Mouse (Mus musculus) adrenal gland (tissue): ENCODE results near the gene Sfn.

ENCODE experiments used
- intact Hi-C: fragments of 180-260 bp; cut with DNase I; formaldehyde crosslinking; loops from one replicate; pipeline ENCODE4 v1.15.1; 2025

Sfn gene

DNA sequence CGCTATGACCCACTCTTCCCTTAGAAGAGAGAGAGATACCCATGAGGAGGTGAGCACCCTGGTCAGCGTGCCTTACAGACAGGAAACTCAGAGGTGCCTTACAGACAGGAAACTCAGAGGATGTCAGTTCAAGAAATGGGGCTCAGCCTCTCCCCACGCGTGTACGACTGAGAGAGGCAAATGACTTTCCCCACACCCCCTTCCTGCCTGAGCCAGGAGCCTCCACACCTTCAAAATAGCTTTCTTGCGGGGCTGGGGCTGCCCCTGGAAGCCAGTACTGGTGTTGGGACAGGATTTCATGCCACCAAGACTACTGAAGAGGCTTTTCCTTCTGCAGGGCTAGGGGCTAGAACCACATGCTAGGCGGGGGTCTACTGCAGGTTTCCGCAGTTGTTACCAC, 18.7 kb upstream of the Sfn start:
- intact Hi-C loops = no loop called here

DNA sequence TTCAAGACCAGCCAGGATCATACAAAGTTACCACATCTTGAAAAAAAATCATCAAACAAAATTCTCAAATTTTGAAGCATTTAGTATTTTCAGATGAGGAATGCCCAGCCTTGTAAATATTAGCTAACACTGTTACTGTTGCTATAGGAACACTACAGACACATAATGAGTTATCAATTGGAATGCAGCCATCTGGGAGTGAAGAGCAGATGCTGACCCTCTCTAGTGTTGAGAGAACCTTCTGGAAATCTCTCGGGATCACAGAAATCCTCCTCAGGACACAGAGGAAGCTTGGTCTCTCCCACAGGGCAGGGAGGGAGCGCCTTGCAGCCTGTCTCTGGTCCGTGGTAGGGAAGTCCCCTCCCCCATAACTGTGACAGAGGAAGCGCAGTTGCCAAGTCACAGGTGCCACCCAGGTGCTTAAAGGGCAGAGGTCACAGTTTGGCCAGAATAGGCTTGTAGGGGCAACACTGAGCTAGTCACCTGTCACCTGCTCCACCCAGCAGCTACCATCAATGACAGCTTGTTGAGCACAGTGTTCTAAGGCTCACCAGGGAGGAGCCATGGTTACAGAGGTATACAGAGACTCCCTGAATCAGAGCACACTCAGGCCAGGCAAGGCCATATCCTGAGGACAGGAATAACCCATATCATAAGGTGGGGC, 17.6 kb upstream of the Sfn start:
- intact Hi-C loops = no loop called here

DNA sequence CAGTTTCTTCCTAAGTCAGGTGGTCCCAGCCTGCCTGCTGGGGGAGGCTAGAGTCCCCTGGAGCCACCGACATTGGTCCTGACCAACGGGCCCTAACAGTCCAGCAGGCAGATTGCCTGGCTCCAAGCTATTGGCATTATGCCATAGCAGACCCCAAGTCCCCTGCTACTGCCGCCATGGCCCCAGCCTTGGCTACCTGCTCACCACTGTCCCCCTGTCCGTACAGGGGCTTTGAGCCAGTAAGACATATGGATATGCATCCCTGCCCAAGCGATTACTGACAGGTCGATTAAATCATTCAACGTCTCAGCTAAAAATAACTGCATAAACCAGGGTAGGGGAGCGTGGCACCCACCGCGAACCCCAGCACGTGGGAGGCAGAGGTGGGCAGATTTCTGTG, 16.0 kb upstream of the Sfn start:
- intact Hi-C loops = no loop called here

DNA sequence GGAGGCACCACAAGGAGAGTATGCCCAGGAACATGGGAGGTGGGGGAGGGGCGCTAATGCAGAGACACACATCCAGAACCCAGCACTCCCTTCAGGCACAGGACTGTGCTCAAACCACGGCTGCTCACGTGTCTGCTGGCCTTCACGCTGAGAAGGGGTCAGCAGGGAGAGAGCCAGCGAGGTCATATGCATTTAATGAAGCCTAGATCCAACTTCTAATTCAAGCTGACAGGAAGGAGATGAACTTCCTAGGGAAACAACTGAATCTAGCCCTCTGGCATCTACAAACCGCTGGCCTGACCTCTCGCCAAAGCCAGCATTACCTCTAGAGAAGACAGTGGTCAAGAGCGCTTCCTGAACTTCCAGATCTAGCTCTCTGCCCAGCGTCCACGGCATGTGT, 13.4 kb upstream of the Sfn start:
- intact Hi-C loops = no loop called here

DNA sequence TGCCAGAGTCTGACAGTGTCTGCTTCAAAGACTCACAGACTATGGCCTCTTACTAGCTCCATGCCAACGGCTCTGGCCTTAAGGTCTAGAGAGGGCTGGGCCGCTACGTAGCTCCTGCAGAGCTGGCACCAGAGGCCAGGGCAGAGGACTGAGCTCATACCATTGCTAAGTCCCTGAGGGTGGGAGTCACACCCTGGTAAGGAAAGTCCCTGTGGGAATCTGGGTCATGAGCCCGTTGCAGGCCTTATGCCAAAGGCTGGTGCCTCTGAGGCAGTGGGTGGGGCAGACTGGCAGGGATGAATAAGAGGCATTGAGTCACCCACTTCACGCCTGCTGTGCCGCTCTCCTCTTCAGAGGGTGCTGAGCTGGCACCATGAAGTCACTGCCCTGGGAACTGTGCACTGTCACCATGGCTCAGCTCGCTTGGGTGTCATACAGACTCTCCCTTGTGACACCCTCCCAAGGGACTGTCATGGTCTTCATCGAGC, 12.3 kb upstream of the Sfn start:
- intact Hi-C loops = no loop called here

DNA sequence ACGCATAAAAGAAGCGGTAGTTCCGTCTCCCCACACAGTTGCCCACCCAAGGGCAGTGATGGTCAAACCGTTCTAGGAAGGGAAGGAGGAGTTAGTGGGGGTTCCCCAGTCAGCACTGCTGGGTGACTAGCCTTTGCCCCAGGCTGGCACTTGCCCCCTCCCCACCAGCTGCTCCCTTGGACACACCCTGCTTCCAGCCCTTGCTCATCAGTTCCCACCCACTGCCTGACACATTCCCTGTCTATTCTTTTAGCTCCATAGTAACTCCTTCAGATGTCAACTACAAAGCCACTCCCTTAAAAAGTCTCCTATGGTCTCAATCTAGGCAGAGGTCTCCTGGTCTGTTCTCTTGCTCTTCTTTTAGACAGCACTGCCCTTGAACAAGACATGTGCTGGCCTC, 11.9 kb upstream of the Sfn start:
- intact Hi-C loops = no loop called here

DNA sequence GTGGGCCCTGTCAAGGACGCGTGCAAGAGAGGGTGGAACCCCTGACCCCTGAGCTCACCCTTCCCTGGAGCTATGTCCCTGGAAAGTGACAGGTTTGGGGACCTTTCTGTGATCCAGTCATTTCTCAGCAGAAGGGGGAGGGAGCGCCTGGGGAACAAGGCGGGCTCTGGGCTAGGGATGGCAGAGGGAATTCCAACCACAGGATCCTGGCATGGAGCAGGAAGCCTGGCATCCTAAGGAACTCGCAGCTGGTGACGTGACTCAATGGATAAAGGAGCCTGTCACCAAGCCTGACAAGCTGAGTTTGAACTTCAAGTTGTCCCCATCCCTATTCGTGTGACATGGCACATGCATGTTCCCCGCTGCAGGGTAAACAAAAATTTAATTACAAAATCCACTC, 11.1 kb upstream of the Sfn start:
- intact Hi-C loops = no loop called here

DNA sequence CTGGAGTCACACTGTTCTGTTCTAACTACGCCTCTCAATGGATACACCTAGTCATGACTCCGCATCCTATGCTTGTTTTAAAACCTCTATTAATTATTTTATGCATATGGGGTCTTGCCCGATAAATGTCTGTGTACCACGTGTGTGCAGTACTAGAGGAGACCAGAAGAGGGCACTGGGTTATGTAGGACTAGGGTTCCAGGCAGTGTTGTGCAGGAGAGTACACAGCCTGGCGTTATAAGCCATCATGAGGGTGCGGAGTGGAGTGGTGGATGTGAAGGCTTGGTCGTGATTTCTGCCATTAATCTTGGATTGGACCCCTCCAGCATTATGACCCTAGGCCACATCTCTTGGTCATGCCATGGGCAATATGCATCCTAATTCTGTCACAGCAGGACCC, 10.4 kb upstream of the Sfn start:
- intact Hi-C loops = no loop called here

DNA sequence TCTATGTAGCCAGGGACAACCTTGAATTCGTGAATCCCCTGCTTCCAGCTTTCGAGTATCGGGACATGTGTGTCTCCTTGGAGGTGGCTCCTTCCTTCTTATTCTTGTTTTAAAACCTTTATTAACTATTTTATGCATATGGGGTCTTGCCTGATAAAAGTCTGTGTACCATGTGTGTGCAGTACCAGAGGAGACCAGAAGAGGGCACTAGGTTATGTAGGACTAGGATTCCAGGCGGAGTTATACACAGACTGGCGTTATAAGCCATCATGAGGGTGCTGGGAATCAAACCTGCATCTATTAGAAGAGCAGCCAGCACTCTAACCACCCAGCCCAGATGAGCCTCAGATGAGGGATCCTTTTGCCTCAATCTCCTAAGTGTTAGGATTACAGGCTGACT, 9.8 kb upstream of the Sfn start:
- intact Hi-C loops = no loop called here

DNA sequence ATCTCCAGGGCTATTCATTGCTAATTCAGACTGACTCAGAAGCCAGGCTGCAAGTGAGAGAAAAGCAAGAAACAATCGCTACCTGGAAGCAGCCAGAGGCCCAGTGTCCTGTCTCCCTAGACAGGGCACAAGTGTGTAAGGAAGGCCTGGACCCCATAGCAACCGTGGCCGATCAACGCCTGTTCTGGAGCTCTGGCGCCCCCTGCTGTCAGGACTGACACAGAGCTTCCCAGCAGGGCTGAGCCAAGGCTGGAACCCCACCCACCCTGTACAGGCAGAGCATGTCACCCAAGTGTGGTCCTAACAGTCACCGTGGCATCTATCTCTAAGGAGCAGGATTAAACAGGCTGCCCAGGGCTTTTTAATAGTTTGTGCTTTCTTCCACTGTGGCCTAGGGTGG, 7.8 kb upstream of the Sfn start:
- intact Hi-C loops = no loop called here

DNA sequence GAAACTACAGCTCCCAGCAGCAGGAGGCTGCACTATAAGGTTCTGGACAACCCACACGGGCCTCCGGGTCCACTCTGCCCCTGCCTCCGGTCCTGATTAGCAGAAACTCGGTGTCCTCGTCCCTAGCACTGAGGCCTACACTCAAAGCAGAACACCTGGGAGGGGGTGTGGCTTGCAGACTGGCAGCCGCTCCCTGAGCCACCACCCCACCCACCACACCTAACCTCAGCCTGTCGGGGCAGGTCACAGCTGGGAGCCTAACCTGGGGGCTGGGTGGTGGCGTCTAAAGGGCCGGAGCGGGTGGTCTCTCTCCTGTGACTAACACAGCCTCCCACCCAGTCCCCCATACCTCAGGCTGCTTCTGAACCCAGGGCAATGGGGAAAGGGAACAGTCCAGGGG, 5.3 kb upstream of the Sfn start:
- intact Hi-C loops = no loop called here

DNA sequence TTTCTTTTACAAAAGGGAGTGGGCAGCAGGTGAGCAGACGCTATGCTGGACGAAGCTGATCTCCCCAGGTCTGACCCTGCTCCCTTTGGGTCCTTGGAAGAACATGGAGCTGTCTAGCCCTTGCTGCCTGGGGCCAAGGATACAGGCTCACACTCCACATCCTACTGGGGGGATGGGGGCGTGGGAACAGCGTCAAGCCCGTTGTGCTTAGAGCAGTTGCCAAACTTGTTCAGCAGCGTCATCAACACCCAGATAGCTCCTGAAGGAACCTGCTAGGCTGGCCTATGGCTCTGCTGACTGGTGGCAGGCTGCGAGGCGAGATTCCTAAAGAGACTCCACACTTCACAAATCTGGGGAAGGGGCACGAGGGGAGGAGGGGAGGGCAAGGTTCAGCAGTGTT, 3.4 kb upstream of the Sfn start:
- intact Hi-C loops = no loop called here

DNA sequence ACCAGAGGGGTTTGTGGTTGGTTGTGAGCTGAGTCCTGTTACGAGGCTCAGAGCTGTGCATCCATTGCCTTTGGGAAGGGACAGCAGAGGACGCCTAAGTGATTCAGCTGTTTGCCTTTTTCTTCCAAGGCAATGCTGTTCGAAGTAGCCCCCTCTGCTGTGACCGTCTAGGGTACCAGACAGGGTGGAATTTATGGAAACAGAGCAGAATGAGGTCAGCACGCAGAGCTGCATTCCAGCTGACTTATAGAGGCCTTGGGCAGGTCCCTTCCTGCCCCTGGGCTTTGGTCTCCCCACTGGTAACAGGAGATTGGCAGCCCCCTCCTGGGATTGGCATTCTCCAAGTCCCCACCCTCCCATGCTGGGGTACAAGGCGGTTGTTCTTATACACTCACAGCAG, 2.9 kb upstream of the Sfn start:
- intact Hi-C loops = no loop called here

DNA sequence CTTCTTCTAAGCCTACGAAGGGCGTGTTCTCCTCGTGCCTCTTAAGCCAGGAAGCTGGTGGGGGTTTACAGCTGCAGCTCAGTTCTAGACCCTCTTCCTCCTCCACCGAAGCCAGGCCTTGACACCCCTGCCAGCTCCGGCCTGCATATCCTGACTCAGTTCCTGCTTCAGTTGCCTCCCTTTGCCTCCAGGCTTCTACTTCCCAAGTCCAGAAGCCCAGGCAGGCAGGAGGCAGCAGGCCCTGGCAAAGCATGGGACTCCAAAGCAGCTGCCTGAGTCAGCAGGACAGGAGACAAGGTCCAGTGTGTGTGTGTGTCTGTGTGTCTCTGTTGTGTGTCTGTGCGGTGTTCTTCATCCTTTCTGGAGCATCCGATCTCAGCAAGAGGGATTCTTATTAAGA, 2.2 kb upstream of the Sfn start:
- intact Hi-C loops = no loop called here

DNA sequence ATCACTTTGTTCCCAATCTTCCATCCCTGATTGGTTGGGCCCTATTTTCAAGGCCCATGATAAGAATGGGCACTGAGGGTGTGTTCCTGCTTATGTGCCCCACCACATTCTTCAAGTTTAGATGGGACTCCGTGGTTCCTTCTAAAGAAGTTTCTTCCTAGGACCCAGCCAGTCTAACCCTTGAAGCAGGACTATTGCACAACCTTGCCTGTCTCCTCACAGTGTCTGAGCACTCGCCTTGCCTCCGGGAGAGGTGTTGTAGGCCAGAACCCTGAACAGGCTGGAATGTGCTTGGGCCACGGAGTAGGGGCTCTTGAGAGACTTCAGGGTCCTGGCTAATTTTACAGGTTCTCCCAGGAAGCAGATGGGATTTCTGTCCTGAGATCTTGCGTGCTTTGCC, 1.1 kb upstream of the Sfn start:
- intact Hi-C loops = no loop called here

DNA sequence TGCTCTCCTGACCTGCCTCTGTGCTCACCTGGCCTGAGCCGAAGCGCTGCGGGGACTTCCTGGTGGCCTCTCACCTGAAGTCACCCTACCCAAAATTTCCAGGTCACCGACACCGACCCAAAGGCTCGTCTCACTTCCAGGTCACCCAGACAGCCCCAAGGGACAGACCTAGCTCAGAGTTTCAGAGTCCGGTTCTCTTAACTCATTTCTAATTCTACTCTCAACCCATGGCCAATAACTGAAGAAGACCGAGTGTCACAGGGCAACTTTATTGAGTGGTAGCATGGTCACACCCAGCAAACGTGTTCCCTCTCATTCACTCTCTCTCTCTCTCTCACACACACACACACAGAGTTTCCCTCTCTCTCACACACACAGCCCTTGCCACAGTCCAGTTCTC, 1.7 kb downstream of the Sfn start:
- intact Hi-C loops = no loop called here

DNA sequence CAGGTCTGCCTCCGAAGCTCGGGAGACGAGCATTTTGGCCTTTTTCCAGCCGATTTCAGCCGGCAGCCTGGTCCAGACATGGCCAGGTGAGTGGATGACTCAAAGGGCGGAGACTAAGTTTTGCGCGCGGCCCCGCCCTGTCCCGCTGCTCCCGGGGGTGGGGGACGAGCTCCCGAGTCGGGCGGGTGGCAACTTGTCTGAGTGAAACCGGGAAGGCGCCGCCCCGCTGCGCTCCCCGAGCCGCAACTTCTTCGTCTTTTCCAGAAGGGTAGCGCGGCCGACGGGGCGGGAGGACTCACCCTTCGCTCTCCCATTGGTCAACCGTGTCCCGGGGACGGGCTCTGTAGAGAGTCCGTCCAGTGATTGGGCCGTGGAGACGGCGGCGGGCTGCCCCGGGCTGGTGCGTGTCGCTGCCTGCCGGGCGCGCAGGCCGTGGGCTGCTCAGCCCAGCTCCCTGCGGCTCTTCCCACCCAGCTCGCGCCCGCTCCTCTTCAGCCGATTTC, 2.3 kb downstream of the Sfn start:
- intact Hi-C loops = no loop called here

DNA sequence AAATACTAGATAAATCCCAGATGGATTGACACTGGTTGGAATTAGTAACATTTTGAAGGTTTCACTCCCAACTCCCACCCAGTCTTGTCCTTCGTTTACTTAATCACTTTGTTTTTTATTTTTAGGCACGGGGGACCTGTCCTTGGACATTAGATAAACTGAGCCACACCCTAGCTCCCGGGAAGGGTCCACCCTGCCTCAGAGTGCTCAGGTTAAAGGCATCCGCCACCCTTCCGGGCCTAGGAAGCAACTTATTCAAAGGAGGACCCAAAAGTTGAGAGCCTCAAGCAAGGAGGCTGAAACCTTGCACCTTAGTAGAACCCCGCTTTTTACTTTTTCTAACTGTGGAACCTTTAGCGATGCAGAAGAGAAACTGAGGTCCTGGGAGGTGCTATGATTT, 2.9 kb downstream of the Sfn start:
- intact Hi-C loops = no loop called here

DNA sequence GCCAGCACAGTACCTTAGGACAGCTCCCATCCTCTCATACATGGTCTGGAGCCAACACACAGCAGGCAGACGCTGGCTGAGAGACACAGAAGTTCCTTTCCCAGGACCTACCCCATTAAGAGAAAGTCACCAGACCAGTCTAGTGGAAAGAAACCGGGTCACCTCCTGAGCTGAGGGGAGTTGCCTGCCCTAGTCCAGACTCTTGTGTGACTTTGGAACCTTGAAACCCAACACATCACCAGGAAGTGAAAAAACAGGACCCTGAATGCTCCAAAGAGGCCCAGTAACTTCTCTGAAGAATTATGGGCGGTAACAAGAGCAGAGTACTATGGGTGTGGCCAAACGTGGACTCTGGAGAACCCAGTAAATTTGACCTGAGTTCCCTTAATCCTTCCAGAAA, 3.4 kb downstream of the Sfn start:
- intact Hi-C loops = no loop called here

DNA sequence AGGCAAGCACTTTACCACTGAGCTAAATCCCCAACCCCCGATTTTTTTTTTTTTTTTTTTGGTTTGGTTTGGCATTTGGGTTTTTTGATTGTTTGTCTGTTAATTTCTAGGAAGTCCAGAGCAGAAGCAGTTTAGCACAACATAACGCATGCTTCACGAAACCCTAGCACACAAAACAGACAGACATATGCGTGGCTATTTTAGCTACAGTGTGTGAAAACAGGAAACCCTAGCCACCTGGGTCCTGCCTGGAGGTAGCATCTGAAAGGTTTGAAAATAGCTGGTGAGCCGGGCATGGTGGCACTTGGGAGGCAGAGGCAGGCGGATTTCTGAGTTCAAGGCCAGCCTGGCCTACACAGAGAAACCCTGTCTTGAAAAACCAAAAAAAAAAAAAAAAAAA, 5.9 kb downstream of the Sfn start:
- intact Hi-C loops = no loop called here

DNA sequence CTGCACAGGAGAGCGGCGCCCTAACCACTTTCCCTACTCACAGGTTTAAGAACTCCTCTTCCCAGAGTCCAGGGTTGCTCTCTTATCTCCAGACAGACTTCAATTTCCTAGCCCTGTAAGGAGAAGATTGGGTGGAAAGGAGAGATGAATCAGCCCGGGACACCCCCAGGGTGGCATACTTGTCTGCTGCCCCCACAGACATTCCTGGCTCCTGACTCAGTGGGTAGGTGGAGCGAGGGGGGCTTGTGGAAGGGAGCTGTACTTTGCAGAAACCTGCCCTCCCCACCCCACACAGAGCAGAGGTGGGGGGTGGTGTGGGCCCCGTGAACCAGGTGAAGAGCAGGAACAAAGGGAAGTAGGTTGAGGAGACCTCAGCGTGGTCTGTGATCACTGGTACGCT, 6.4 kb downstream of the Sfn start:
- intact Hi-C loops = no loop called here

DNA sequence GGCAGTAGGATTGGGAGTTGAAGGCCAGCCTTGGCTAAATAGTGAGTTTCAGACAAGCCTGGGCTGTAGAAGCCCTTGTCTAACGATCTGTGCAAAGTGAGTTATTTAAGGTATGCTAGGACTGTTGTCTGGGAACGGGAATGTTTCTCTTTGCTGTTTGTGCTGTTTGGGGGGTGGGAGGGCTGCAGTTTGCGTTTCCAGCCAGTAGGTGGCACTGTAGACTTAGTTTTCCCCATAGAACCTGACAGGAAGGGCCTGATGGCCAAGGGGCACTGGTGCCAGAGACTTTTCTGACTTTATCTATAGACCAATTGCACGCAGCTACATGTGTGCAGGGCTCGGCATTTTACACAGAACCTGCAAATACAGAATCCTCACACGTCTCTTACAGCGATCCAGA, 9.4 kb downstream of the Sfn start:
- intact Hi-C loops = loop anchor here (5.0 kb wide), 2 partner anchors 60 to 235 kb away; partner anchors contain the start of gene Zdhhc18

DNA sequence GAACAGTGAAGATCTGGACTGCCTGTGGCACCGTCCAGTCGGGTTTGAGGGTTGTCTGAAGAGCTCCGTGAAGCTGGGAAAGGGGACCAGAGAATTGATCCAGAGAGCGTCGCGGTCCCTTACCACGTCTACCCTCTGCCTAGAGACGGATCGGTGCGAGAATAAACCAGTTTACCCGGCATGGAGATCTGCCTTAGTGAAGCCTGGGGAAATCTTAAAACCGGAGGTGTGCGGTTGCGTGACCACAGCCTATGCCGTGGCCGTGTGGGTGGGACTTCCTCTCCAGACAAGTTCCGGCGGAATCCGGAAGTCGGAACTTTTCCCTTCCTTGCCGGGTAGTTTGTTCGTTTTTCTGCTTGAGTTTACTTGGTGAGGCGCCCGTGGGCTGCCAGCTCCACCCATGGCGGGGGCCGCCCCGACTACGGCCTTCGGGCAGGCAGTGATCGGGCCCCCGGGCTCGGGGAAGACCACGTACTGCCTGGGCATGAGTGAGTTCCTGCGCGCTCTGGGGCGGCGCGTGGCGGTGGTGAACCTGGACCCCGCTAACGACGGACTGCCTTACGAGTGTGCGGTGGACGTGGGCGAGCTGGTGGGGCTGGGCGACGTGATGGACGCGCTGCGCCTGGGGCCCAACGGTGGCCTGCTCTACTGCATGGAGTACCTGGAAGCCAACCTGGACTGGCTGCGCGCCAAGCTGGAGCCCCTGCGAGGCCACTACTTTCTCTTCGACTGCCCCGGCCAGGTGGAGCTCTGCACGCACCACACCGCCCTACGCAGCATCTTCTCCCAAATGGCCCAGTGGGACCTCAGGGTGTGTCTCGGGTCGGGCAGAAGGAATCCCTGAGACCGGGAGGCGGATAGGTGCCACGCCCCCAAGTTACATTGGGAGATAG, 17.7 kb downstream of the Sfn start, which contains the start of gene Gpn2:
Gene Gpn2 (plus strand): TSS at position 304 of the 893 bp plus-strand sequence.
- intact Hi-C loops = no loop called here
